Mouse (Mus musculus): ENCODE data around the gene Sln. TPM values are rescaled to one million over a fixed set of nuclear protein-coding genes. Genes with fewer than 3 reads are reported as not detected.

Sln gene
- total RNA-seq (2012; rRNA removed): not detected in 2 replicates
- total RNA-seq (2014; rRNA removed): not detected in 2 replicates
- polyA plus RNA-seq (2012; ENCODE audit: insufficient read length, low read depth): not detected in 2 replicates

GRCm38 (mm10) chr9:53849864-53850263, at the start of gene Sln:
Sln (plus strand) TSS chr9:53850164.
- DNase-seq (ENCODE audit: extremely low read depth): no peak
- H3K4me3 ChIP-seq (replicated peaks in 1 of 3; ENCODE audit: low read depth in 2 of 3, low read length in 2 of 3, poor library complexity in 1 of 3): no peak within 1 kb of the TSS
- H3K36me3 ChIP-seq (replicated peaks in 1 of 2; ENCODE audit: control insufficient read depth in 1 of 2, insufficient read depth in 1 of 2, low read length in 1 of 2): no peaks in the 10 kb centered on the region
- no peaks in the 10 kb centered on the region for H3K4me1 ChIP-seq (ENCODE audit: control insufficient read depth in 1 of 2, insufficient read depth in 2 of 2)
- in situ Hi-C loops (cut with MboI; ENCODE audit: low pct_ligation_motif_present, low pct_unique_long_range_greater_than_20kb, low sequenced_read_pairs): no loop called here
- no peak within 1 kb of the TSS for H3K4me2 ChIP-seq (ENCODE audit: insufficient read depth, low read depth, poor library complexity, severe bottlenecking)
- no peak within 1 kb of the TSS for H3K9ac ChIP-seq (ENCODE audit: insufficient read depth, low read depth)
- TF ChIP-seq CTCF (conservative IDR thresholded peaks at IDR 0.05 in 1 of 2, IDR thresholded peaks at IDR 0.05 in 1 of 2; ENCODE audit: low read depth in 2 of 2, low read length in 2 of 2) (no peak), CHD1 (IDR thresholded peaks at IDR 0.05; ENCODE audit: low read depth, low read length) (no peak), TCF12 (IDR thresholded peaks at IDR 0.05; ENCODE audit: low read depth, low read length) (no peak), ZC3H11A (IDR thresholded peaks at IDR 0.05; ENCODE audit: low read depth, low read length) (no peak)
- H3K79me2 ChIP-seq (replicated peaks; ENCODE audit: control insufficient read depth, extremely low read depth, insufficient read depth, poor library complexity, severe bottlenecking): no peaks in the 10 kb centered on the region
- no peak within 1 kb of the TSS for H3K27ac ChIP-seq (ENCODE audit: insufficient read depth, low read depth)
- H3K9me3 ChIP-seq (replicated peaks; ENCODE audit: low read length): no peaks in the 10 kb centered on the region
- dilution Hi-C loops (cut with MboI; ENCODE audit: extremely low pct_ligation_motif_present, extremely low pct_unique_long_range_greater_than_20kb, low sequenced_read_pairs): no loop called here
- no peaks in the 10 kb centered on the region for H3K27me3 ChIP-seq (replicated peaks)

- H3K79me2 ChIP-seq (replicated peaks; ENCODE audit: control insufficient read depth, extremely low read depth, insufficient read depth, poor library complexity, severe bottlenecking): no peaks in the 10 kb centered on the region
- dilution Hi-C loops (cut with MboI; ENCODE audit: extremely low pct_ligation_motif_present, extremely low pct_unique_long_range_greater_than_20kb, low sequenced_read_pairs): no loop called here
- H3K9me3 ChIP-seq (replicated peaks; ENCODE audit: low read length): no peaks in the 10 kb centered on the region
- H3K4me1 ChIP-seq (ENCODE audit: control insufficient read depth in 1 of 2, insufficient read depth in 2 of 2): peaks cover 2 to 4% of the 10 kb centered on the region in 2 experiments; a peak in 2 of 4 replicates
- H3K27me3 ChIP-seq (replicated peaks): no peaks in the 10 kb centered on the region
- H3K9ac ChIP-seq (ENCODE audit: insufficient read depth, low read depth): no peak overlapping the region
- H3K4me3 ChIP-seq (replicated peaks in 1 of 3; ENCODE audit: low read depth in 2 of 3, low read length in 2 of 3, poor library complexity in 1 of 3): no peak overlapping the region
- DNase-seq (ENCODE audit: extremely low read depth): no peak
- in situ Hi-C loops (cut with MboI; ENCODE audit: low pct_ligation_motif_present, low pct_unique_long_range_greater_than_20kb, low sequenced_read_pairs): no loop called here
- TF ChIP-seq E2F4 (IDR thresholded peaks at IDR 0.05; ENCODE audit: insufficient replicate concordance, low read depth, low read length): no peak
- TF ChIP-seq TCF12 (IDR thresholded peaks at IDR 0.05; ENCODE audit: low read depth, low read length): no peak
- no peak for TF ChIP-seq RAD21 (IDR thresholded peaks at IDR 0.05; ENCODE audit: low read depth, low read length)
- TF ChIP-seq ETS1 (conservative IDR thresholded peaks at IDR 0.05; ENCODE audit: low read depth, low read length): no peak
- TF ChIP-seq CTCF (conservative IDR thresholded peaks at IDR 0.05 in 1 of 2, IDR thresholded peaks at IDR 0.05 in 1 of 2; ENCODE audit: low read depth in 2 of 2, low read length in 2 of 2): no peak
- TF ChIP-seq PAX5 (IDR thresholded peaks at IDR 0.05; ENCODE audit: low read length): no peak
- TF ChIP-seq JUN (IDR thresholded peaks at IDR 0.05; ENCODE audit: insufficient read depth, low read depth, low read length): no peak
- TF ChIP-seq MXI1 (IDR thresholded peaks at IDR 0.05; ENCODE audit: low read depth, low read length): no peak
- TF ChIP-seq ELF1 (IDR thresholded peaks at IDR 0.05; ENCODE audit: low read depth, low read length): no peak
- no peak for TF ChIP-seq POLR2AphosphoS2 (IDR thresholded peaks at IDR 0.05; ENCODE audit: low read depth, low read length)
- TF ChIP-seq IRF4 (IDR thresholded peaks at IDR 0.05; ENCODE audit: low read depth, low read length): no peak
- TF ChIP-seq GABPA (IDR thresholded peaks at IDR 0.05; ENCODE audit: insufficient replicate concordance, low read depth, low read length): no peak
- TF ChIP-seq ZMIZ1 (IDR thresholded peaks at IDR 0.05; ENCODE audit: low read depth, low read length): no peak
- no peak for TF ChIP-seq BHLHE40 (IDR thresholded peaks at IDR 0.05; ENCODE audit: low read depth, low read length)
- no peak for TF ChIP-seq ZKSCAN1 (IDR thresholded peaks at IDR 0.05; ENCODE audit: borderline replicate concordance, low read depth, low read length)
- no peak for TF ChIP-seq SMC3 (IDR thresholded peaks at IDR 0.05; ENCODE audit: low read depth, low read length)
- no peak for TF ChIP-seq MAFK (IDR thresholded peaks at IDR 0.05; ENCODE audit: insufficient replicate concordance, low read length)
- no peak for TF ChIP-seq USF1 (IDR thresholded peaks at IDR 0.05; ENCODE audit: low read depth, low read length)
- no peak for TF ChIP-seq SIN3A (IDR thresholded peaks at IDR 0.05; ENCODE audit: low read length)
- TF ChIP-seq MAX (IDR thresholded peaks at IDR 0.05; ENCODE audit: low read length): no peak
- H3K4me2 ChIP-seq (ENCODE audit: insufficient read depth, low read depth, poor library complexity, severe bottlenecking): no peak overlapping the region
- no peak overlapping the region for H3K27ac ChIP-seq (ENCODE audit: insufficient read depth, low read depth)
- no peaks in the 10 kb centered on the region for H3K36me3 ChIP-seq (replicated peaks in 1 of 2; ENCODE audit: control insufficient read depth in 1 of 2, insufficient read depth in 1 of 2, low read length in 1 of 2)
Observed at GRCm38 (mm10) chr9:53802921-53803320, 47.0 kb upstream of the Sln start.

Data from CH12.LX (cell line).